Mouse (Mus musculus) intestine, embryonic 16.5 days (tissue): ENCODE results near the gene Efhd1. TPM values are rescaled to one million over a fixed set of nuclear protein-coding genes. Genes with fewer than 3 reads are reported as not detected.

Source experiments
- ATAC-seq: fragments of 200-750 bp; cut with Nextera tagmentation; 2 replicates; pipeline ENCODE4 v1.8.0; 2017; ENCODE audit warnings: moderate TSS enrichment, moderate library complexity
- H3K27ac ChIP-seq: fragments of 300-500 bp; sonication (generic); 2 replicates; pipeline ENCODE4 v1.5.1; 2014; ENCODE audit warnings: mild to moderate bottlenecking, low read length
- H3K27me3 ChIP-seq: fragments of 300-500 bp; sonication (generic); replicated peaks from 2 replicates; pipeline ENCODE4 v1.6.1; 2014; ENCODE audit warnings: low read length, control low read depth, mixed read lengths; ENCODE audit not compliant: control insufficient read depth, insufficient read depth
- H3K36me3 ChIP-seq: fragments of 300-500 bp; sonication (generic); 2 replicates; pipeline ENCODE4 v1.6.1; 2014; ENCODE audit warnings: low read length, control low read depth; ENCODE audit not compliant: control insufficient read depth, insufficient read depth
- H3K4me1 ChIP-seq: fragments of 300-500 bp; sonication (generic); 2 replicates; pipeline ENCODE4 v1.6.1; 2014; ENCODE audit warnings: low read length, control low read depth, mixed read lengths; ENCODE audit not compliant: control insufficient read depth, insufficient read depth
- H3K4me2 ChIP-seq: fragments of 300-500 bp; sonication (generic); 2 replicates; pipeline ENCODE4 v1.6.1; 2014; ENCODE audit warnings: low read depth, low read length, control low read depth
- H3K4me3 ChIP-seq: fragments of 300-500 bp; sonication (generic); 2 replicates; pipeline ENCODE4 v1.5.1; 2014; ENCODE audit warnings: mild to moderate bottlenecking, low read length
- H3K9ac ChIP-seq: fragments of 300-500 bp; sonication (generic); 2 replicates; pipeline ENCODE4 v1.6.1; 2014; ENCODE audit warnings: low read depth, low read length
- H3K9me3 ChIP-seq: fragments of 300-500 bp; sonication (generic); 2 replicates; pipeline ENCODE4 v1.6.1; 2016; ENCODE audit warnings: low read length, control low read depth; ENCODE audit not compliant: control insufficient read depth
- WGBS: fragments of 180-500 bp; shearing (Covaris S2); extraction: QIAGEN DNeasy Blood & Tissue Kit; methylation state at CpG from one replicate; pipeline ENCODE4 v1.1.7; 2014; 5-methylcytosine and 5-hydroxymethylcytosine counted together
- polyA plus RNA-seq: library from polyadenylated mRNA; unstranded; fragments of >200 nt; fragmentation: Nextera tagmentation; extraction: Ambion mirVana; gene quantifications from 2 replicates; pipeline ENCODE4 v1.2.1, GENCODE M21; 2015

Gene Efhd1
- polyA plus RNA-seq, 1 experiment from 2014 or later: 1.2 TPM

DNA sequence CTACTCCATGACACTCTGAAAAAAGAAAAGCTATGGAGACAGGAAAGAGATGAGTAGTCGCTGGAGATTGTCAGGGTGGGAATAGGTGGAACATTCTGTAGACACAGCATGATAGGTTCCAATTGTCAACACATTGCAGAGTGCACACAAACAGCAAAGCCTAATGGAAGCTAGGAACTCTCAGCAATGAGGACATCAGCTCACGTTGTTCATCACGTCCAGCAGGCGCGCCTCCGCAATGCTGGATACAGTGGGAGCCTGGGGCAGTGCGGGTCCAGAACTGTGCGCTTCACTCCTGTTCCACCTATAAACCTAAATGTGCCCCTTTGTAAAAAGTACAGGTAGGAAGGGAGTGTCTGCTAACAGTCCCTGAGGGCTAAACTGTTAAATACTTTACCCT lies 21.1 kb upstream of the Efhd1 start:
- ATAC-seq: no peak
- H3K9me3 ChIP-seq: no peaks in the 10 kb centered on the region
- H3K4me2 ChIP-seq: no peak overlapping the region
- H3K4me3 ChIP-seq: no peak overlapping the region
- no peak overlapping the region for H3K27ac ChIP-seq
- whole genome bisulfite sequencing: 89% methylated on average over 8 of the region's 8 CpGs
- no peaks in the 10 kb centered on the region for H3K4me1 ChIP-seq
- no peaks in the 10 kb centered on the region for H3K27me3 ChIP-seq
- H3K9ac ChIP-seq: no peak overlapping the region
- H3K36me3 ChIP-seq: no peaks in the 10 kb centered on the region

DNA sequence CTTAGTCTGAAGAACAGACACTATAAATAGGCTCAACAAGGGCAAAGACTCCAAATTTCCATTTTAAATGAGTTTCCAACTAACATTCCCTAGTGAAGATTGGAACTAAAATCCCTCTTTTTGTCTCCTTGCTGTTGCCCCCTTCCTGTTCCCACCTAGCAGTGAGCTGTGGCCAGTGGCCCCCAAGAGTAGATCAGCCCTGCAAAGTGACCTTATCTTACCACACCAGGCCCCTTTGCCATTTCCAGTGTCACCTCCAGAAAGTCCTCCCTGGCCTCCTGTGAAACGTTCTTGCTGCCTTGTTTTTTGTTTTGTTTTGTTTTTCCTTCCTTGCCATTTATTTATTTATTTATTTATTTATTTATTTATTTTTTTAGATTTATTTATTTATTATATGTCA lies 18.7 kb upstream of the Efhd1 start:
- no peak overlapping the region for H3K4me3 ChIP-seq
- no peak overlapping the region for H3K9ac ChIP-seq
- no peak for ATAC-seq
- WGBS: 31% methylated on average over 1 of the region's 1 CpGs
- no peaks in the 10 kb centered on the region for H3K4me1 ChIP-seq
- no peaks in the 10 kb centered on the region for H3K27me3 ChIP-seq
- H3K27ac ChIP-seq: no peak overlapping the region
- H3K9me3 ChIP-seq: no peaks in the 10 kb centered on the region
- no peaks in the 10 kb centered on the region for H3K36me3 ChIP-seq
- H3K4me2 ChIP-seq: no peak overlapping the region

DNA sequence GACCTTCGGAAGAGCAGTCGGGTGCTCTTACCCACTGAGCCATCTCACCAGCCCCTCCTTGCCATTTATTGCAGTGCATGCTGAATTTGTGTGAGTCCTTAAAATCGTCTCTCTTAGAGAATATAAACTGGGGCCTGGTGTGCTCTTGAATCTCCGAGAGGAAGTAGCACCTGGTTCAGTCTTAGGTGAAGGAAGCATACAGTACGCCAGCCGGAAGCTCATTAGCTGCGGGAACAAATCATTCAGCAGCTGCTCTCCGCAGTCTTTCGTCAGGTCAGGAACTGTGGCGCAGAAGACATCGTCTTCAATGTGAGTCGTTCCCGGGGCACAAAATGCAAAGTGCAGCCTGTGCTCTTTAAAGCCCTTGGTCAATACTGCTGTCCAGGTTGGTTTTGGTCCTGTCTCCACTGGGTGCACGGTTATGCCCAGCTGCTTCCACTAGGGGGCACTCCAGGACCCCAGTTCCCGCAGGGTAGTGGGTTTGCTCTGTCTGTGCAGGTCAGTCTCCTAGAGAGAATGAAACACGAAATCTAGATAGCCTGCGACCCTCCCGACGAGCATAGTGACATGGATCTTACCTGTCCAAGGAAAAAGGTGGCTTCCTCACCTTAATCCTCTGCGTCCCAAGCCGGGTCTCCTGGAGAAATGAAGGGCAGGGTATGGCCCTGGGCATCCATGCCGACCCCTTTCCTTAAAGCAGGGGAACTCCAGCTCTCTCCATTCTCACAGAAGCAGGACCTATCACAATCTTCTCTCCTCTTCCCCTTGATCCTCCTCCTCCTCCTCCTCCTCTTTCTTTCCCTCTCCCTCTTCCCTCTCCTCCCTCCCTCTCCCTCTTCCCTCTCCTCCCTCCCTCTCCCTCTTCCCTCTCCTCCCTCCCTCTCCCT lies 18.0 kb upstream of the Efhd1 start:
- 23% methylated on average over 22 of the region's 22 CpGs for WGBS

DNA sequence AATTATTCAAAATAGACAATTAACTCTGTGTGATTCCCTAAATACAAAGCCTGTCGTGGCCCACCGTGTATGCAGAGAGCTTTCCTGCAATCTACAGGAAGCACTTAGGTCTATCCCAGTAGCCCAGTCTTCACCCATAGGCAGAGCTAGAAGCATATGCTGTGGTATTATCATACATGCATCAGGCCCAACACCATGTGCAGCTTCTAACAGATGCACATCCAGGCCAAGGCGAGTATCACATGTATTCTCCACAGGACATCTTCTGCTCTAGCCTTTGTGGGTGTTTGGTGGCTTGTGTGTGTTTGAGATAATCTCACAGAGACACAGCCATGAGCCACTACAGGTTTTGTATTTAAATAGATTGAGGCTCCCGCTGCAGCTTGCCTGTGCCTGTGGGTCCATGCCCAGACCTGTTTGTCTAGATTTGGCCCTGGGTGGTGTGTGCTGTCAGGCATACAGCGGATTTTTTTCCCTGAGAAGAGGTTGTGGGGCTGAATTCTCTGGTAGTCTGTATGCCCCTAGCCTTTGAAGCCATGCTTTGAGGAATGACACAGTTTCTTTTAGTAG lies 12.0 kb upstream of the Efhd1 start:
- Histone ChIP-seq H3K4me1 (no peaks in the 10 kb centered on the region), H3K4me2 (no peak overlapping the region), H3K27ac (no peak overlapping the region), H3K9ac (no peak overlapping the region), H3K27me3 (no peaks in the 10 kb centered on the region), H3K4me3 (no peak overlapping the region), H3K36me3 (no peaks in the 10 kb centered on the region), H3K9me3 (no peaks in the 10 kb centered on the region)
- WGBS: 62% methylated on average over 5 of the region's 5 CpGs
- ATAC-seq: no peak

More for the DNA sequence above, 18.0 kb upstream of the Efhd1 start:
- Histone ChIP-seq H3K27me3 (no peaks in the 10 kb centered on the region), H3K4me1 (no peaks in the 10 kb centered on the region), H3K9ac (no peak overlapping the region), H3K9me3 (no peaks in the 10 kb centered on the region), H3K27ac (no peak overlapping the region), H3K36me3 (no peaks in the 10 kb centered on the region), H3K4me3 (no peak overlapping the region), H3K4me2 (peak overlapping the region; percentile 36)
- ATAC-seq: peak; percentile 86

DNA sequence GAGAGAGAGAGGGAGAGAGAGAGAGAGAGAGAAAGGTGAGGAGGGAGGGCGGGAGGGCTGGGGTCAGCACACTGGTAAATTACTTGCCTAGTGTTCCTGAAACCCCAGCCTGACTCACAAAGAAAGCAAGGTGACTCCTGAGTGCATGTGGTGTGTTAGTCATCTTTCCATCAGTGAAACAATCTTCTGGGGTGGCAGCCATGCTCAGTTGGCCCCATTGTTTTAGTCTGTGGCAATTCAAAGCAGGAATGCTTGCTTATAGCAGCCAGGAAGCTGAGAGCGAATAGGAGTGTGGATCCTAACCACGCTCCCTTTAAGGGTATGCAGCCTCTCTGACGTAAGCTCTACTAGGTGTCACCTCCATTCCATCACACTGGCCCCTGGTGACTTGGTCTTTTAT lies 9.0 kb upstream of the Efhd1 start:
- Histone ChIP-seq H3K27me3 (peaks cover 23% of the 10 kb centered on the region), H3K4me3 (no peak overlapping the region), H3K4me1 (no peaks in the 10 kb centered on the region), H3K36me3 (no peaks in the 10 kb centered on the region), H3K9me3 (no peaks in the 10 kb centered on the region), H3K9ac (no peak overlapping the region), H3K27ac (no peak overlapping the region), H3K4me2 (no peak overlapping the region)
- 59% methylated on average over 4 of the region's 4 CpGs for WGBS
- no peak for ATAC-seq

DNA sequence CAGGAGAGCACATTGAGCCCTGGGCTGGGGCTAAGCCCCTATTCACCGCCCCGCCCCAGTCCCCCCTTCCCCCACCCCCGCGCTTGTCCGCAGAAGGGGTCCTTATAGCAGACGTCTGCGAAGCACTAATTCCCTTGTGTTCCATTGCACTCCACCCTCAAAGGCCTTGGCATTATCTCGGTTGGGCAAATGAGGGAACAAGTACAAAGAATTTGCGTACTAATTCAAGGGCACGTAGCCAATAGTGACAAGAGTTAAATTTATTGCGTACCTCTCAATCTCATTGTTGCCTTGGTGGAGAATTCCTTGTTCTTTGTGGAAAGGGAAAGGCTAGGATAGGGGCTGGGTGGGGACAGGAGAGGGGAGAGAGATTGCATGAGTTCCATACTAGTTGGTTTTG lies 6.5 kb upstream of the Efhd1 start:
- no peaks in the 10 kb centered on the region for H3K36me3 ChIP-seq
- no peak overlapping the region for H3K27ac ChIP-seq
- no peak overlapping the region for H3K4me2 ChIP-seq
- no peak overlapping the region for H3K4me3 ChIP-seq
- H3K9ac ChIP-seq: no peak overlapping the region
- 16% methylated on average over 11 of the region's 11 CpGs for WGBS
- no peak for ATAC-seq
- no peaks in the 10 kb centered on the region for H3K4me1 ChIP-seq
- no peaks in the 10 kb centered on the region for H3K9me3 ChIP-seq
- H3K27me3 ChIP-seq: peaks cover 33% of the 10 kb centered on the region

DNA sequence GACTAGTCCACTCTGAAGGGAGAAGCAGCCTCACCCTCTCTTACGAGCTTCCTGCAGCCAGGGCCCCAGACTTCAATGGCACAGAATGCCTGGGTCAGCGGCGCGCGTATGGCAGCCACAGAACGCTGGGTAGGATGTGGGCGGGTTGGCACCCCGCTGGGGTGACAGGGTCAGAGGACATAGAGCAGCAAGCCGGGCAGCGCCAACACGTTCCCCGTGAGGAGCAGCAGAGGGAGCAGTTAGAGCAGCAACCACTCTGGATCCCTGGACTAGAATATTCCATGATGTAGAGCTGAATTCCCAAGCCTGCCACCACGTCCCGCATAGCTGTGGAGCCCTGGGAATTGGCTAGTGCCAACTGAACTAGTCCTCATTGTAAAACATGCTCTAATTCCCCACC lies 5.7 kb upstream of the Efhd1 start:
- H3K27me3 ChIP-seq: peaks cover 37% of the 10 kb centered on the region
- 19% methylated on average over 14 of the region's 14 CpGs for WGBS
- 0 out of 2 replicates have a peak overlapping the region, but pooled peaks have one; percentile 8 for H3K4me2 ChIP-seq

DNA sequence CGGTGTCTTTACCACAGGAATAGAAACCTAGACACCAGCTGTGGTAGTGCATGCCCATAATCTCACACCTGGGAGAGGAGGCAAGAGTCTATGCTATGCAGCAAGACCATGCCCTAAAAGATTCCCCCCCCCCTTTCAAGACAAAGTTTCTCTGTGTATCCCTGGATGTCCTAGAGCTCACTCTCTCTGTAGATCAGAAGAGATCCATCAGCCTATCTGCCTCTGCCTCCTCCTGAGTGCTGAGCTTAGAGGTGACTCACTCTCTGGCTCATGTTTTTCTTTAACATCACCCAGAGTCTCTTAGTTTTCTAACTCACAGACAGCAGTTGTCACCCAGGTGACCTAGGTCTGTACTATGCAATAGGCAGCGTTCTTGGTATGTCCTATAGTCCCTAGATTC lies 4.8 kb upstream of the Efhd1 start:
- Histone ChIP-seq H3K9ac (no peak overlapping the region), H3K9me3 (no peaks in the 10 kb centered on the region), H3K36me3 (no peaks in the 10 kb centered on the region), H3K4me3 (no peak overlapping the region), H3K4me2 (no peak overlapping the region), H3K27me3 (peaks cover 45% of the 10 kb centered on the region), H3K27ac (no peak overlapping the region), H3K4me1 (peaks cover 7% of the 10 kb centered on the region)
- ATAC-seq: no peak
- WGBS: 75% methylated on average over 2 of the region's 2 CpGs

More for the DNA sequence above, 5.7 kb upstream of the Efhd1 start:
- ATAC-seq: no peak
- Histone ChIP-seq H3K27ac (no peak overlapping the region), H3K9me3 (no peaks in the 10 kb centered on the region), H3K36me3 (no peaks in the 10 kb centered on the region), H3K4me1 (no peaks in the 10 kb centered on the region), H3K4me3 (no peak overlapping the region), H3K9ac (no peak overlapping the region)

DNA sequence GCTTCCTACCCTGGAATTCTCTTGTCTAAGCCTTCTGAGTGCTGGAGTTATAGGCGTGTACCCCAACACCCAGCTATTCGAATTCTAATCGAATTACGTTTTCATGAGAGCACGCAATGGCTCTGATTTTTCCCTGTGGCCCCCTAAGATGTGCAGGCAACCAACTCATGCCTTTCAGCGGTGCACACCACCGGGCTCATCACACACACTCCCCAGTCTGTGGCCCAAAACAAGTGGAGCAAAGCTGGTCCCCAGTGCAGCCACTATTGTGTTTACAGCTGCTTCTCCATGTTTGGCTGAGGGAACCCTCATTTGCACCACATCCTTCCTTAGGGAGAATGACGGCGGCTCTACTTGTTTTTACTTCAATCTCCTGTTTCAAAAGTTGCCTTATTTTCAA lies 906 bp upstream of the Efhd1 start:
- H3K27ac ChIP-seq: no peak overlapping the region
- ATAC-seq: no peak
- H3K9me3 ChIP-seq: no peaks in the 10 kb centered on the region
- H3K36me3 ChIP-seq: no peaks in the 10 kb centered on the region
- H3K9ac ChIP-seq: no peak overlapping the region
- peaks cover 66% of the 10 kb centered on the region for H3K27me3 ChIP-seq
- no peak overlapping the region for H3K4me3 ChIP-seq
- peaks cover 18% of the 10 kb centered on the region for H3K4me1 ChIP-seq
- WGBS: 6% methylated on average over 9 of the region's 9 CpGs
- H3K4me2 ChIP-seq: no peak overlapping the region
